Mouse (Mus musculus) MEL-GATA-1-ER (cell line): ENCODE measurements around the gene Gm20388.

Experiments
- DNase-seq: peaks from one replicate; pipeline ENCODE4 v3.0.0-alpha.2; 2012; ENCODE audit warnings: low read depth; ENCODE audit errors: extremely low read depth

The Gm20388 gene

DNA sequence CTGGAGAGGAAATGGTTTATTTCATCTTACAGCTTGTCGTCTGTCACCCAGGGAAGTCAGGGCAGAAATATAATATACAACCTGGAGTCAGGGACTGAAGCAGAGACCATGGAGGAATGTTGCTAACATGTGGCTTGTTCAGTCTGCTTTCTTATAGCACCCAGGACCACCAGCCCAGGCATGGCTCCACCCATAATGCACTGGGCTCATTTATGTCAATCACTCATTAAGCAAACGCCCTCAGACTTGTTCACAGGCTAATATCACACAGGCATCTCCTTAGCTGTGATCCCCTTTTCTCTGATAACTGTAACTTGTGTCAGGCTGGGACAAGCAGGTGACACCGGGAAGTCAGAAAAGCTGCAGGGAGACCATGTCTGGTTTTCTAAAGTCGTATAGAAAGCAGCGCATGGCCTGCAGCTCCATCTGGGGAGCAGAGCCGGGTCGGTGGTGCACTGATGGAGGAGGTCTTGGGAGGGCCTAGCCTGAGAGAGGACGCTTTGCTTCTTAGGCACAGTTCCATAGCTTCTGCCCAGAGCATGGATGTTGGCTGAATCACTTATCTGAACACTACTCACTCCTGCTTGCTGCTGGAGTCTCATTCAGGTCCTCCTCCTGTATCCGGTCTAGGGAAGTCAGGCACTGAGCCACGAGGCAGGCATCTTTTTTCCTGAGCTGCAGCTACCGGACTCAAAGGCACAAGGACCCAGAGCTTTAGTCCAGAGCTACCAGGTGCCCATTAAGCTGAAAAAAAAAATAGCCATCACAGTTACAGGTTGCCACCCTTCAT lies 1252.5 kb downstream of the Gm20388 start:
- no peak for DNase-seq

GRCm38 (mm10) chr8:121164017-121164469 lies 1253.4 kb downstream of the Gm20388 start:
- DNase-seq: no peak

GRCm38 (mm10) chr8:121168033-121168432 lies 1257.4 kb downstream of the Gm20388 start:
- no peak for DNase-seq

DNA sequence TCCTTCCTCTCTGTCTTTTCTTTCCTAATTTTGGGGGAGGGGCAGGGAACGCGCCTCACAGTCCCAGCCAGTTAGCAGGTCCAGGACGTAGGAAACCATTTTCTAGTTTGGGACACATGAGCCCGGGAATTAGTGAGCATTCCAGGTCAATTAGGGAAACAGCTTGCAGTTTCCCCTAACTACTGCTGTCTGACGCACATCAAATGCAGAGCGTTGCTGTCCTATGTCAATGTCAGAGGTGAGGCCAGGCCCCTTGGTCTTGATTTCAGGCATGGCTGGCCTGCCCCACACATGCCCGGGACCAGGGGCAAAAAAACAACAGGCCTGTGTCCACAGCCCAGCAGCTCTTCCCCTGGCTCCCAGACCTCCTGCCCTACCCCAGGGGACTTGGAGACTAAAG lies 1259.5 kb downstream of the Gm20388 start:
- no peak for DNase-seq

DNA sequence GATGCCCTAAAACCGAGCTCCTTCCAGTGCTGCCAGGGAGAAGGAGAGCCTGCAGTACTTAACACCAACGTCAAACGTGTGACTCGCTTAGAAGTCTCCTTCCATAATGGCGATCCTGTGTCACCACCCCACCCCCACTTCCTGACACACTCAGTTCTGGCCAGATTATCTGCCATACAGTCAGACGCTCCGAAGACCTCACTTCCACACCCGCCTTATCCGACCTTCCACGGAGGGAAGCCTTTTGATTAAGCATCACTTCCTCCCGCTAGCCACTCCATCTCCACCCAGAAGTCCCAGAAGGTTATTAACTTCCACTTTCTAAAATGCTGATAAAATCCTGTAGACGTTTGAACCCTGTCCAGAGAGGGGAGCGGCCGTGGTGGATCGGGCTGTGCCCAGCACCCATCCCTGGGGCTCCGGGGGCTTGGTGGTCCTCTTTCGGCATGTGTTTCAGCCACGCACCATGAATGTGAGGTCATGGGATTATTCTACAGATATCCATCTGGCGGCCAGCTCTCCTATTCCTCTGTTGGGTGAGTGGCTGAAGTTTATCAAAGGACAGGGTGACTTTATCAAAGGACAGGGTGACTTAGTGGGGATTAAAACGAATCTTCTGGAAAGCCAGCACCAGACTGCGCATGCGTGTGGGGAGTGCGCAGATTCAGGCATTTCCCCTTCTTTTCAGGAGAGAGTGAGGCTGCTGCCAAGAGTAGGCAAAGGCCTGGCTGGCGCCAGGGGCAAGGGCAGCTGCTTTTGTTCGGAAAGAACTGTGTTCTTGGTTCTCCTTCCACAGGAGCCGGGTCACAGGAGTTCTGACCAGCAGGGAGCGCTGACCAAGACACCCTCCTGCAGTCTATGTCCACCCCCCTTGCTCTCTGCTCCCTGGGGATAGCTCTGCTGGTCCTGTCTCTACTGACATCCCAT lies 1260.2 kb downstream of the Gm20388 start:
- DNase-seq: peak; percentile 90

DNA sequence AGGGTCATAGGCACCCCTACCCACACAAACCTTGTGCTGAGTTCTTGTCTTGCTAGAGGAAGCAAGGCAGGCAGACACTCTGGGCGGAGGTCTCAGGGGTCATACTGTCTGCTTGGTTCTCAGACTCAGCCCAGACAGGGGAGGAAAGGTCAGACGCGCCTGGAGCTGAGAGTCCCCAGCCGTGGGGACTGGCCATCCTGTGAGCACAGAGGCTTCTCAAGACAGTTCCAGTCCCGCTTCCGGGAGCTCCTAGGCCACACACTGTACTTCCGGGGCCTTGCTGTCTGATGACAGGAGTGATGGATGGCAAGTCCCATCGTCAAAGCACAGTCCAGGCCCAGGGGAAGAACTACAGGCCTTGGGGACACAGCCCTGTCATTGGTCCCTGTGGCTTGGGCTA lies 1261.9 kb downstream of the Gm20388 start:
- DNase-seq: no peak

DNA sequence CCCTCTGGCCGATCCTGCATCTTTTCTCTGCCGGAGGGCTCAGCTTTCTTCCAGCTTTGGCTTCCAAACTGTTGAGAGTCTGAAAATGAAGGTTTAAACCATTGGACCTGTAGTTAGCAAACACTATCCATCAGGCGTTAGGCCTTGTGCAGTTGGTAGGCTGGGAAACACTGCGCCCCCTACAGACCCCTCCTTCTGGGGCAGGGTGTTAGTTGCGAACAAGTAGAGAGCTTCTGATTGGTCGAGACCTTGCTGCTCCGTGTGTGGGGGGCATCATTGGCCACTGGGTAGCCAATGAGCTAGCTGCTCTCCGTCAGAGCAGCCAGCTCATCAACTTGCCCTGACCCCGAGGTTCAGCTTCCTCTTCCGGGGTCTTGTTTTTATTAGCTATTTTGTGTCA lies 1263.5 kb downstream of the Gm20388 start:
- peak; percentile 79 for DNase-seq

DNA sequence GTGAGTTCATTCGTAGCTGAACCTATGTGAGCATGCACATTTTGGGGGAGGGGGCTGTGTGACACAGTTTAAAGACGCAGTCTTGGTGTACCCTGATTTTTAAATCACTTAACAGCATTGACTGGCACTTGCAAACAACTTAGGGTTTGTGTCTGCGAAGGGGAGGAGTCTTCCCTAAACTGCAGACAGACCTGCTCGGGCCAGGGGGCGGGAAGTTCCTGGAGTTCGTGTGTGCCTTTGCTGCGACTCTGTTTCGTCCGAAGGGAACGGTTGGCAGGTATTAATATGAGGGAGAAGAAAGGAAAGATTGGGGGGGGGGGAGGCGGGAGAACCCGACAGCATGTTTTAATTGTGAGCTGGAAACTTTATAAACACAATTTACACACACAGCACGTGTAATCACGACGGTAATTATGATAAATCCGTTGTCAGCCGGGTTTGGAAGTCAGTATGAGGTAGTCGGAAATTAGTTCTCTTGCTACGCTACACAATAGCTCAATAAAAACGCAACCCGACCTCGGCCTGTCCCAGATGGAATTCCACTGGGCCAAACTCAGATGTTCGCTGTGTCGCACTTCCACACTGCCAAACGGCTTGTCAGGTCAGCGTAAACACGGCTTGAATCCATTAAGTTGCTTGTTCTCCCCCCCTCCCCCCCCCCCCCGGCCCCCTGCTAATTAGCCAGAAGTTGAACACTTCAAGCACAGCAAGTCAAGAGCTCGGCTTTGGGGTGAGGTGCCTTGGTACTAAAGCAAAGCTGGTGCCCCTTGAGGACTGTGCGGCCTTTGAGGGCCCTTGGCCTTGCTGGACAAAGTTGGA lies 1264.3 kb downstream of the Gm20388 start:
- DNase-seq: no peak

DNA sequence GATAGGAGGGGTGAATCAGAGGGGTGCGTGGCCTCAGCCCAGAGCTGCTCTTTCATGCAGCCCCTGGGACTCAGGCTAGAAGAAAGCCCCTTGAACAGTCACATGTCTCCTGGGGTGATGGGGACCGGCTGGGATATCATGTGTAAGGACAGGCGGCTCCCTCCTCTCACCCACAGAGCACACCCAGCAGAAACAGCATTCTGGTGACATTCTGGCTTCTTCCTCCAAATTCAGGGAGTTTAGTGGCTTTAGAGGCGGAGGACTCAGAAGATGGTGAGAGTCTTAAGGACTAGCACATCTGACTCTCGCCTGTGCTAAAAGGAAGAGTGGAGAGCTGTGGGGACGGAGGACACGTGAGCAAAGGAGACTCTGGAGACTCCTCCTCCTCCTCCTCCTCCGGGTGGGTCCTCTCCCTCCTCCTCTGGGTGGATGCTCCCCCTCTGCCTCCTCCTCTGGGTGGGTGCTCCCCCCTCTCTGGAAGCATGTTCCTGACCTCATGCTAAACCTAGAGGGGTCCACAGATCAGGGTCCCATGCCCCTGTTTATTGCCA lies 1265.0 kb downstream of the Gm20388 start:
- no peak for DNase-seq

GRCm38 (mm10) chr8:121176291-121176690 lies 1265.7 kb downstream of the Gm20388 start:
- peak; percentile 86 for DNase-seq

- DNase-seq: no peak
These were observed 1270.0 kb downstream of the Gm20388 start for GRCm38 (mm10) chr8:121180474-121181284.

- no peak for DNase-seq
These were observed 1270.7 kb downstream of the Gm20388 start for GRCm38 (mm10) chr8:121181285-121181884.

- DNase-seq: peak; percentile 82
These were observed 1277.1 kb downstream of the Gm20388 start for GRCm38 (mm10) chr8:121187491-121188364.

DNA sequence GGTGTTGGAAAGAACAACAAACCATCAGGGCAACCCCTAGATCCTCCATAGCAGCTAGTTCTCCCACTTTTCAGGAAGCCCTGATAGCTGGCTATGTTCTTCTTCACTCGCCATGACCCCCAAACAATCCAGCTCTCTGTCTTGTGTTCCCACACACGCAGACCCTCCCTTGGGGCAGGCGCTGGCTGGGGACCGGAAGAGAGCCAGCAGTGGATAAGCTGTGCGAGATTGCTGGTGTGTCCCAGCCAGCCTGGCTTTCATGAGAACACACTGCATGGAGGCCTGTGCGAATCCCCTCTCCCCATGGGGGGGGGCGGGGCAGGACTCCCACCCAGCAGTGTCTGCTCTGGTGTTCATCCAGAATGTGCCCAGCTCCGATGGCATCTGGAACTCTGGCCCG lies 1278.4 kb downstream of the Gm20388 start:
- DNase-seq: no peak

- no peak for DNase-seq
These were observed 1281.8 kb downstream of the Gm20388 start for GRCm38 (mm10) chr8:121192451-121192850.

- no peak for DNase-seq
These were observed 1285.3 kb downstream of the Gm20388 start for GRCm38 (mm10) chr8:121195970-121196369.

DNA sequence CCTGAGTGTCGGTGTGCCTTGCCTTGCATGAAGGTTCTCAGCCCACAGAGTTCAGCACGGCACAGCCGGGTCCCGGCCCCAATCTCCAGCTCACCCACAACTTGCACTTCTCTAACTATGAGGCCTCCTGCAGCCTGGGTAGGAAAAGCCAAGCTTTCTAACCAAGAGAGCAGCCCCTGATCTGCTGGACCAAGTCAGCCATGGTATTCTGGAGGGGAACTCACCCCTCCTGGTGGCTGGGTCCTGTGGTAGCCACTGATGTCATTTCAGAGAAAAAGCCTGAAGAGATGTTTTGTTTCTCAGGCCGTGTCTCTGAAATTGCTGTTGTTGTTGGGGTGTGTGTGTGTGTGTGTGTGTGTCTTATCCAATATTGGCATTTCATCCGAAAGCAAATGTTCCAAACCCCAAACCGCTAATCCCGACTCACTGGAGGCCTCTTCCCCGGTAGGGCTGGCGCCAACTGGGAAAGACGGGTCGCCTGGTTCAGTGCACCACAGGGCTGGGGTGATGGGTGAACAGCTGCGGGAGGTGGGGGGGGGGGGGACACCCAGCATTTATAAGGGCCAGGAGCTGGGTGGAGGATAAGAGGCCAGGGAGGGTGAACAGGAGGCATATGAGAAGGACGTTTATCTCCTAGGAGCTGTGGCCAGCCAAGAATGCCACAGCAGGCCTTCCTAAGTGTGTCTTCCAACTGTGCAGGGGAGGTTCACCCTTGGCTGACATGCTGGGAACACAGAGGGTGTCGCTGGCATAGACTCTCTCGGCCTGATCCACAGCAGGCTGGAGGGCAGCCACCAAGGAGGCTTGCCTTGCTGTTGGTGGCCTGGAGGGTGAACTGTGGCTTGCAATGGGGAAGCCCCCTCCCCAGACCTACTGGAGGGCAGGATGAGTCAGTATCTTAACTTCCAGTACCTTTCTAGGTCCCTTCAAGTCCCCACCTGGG lies 1286.4 kb downstream of the Gm20388 start:
- DNase-seq: no peak

- no peak for DNase-seq
These were observed 1289.4 kb downstream of the Gm20388 start for GRCm38 (mm10) chr8:121200069-121200468.
